Mouse (Mus musculus) C2C12 (cell line): Measurements from ENCODE around the gene Ankle2.

Experiments used
- CTCF ChIP-seq: IDR thresholded peaks from one replicate; pipeline ENCODE4 v1.5.1; 2011; ENCODE audit not compliant: control insufficient read depth, insufficient read depth, insufficient read length
- FOSL1 ChIP-seq: IDR thresholded peaks from one replicate; pipeline ENCODE4 v1.8.0; 2011; ENCODE audit warnings: mild to moderate bottlenecking, low read length; ENCODE audit not compliant: poor library complexity, insufficient read depth, severe bottlenecking

- TF ChIP-seq FOSL1: no peak
- no peak for TF ChIP-seq CTCF
These were observed 36.1 kb downstream of the Ankle2 start for GRCm38 (mm10) chr5:110266941-110267340.
